Mouse (Mus musculus) lung, postnatal 25 days (tissue): Measurements from ENCODE around the gene Gpd1l.
A peak's percentile ranks its signal among the peaks of the same experiment; 100 is the strongest.

ENCODE experiments used
- DNase-seq: peaks from one replicate; pipeline ENCODE4 v3.0.0; 2022; ENCODE audit warnings: low spot score

The Gpd1l gene

GRCm38 (mm10) chr9:114925571-114925970 is 8.2 kb downstream of the Gpd1l start:
- no peak for DNase-seq

- no peak for DNase-seq
Observed at GRCm38 (mm10) chr9:114925039-114925438, 8.7 kb downstream of the Gpd1l start.

GRCm38 (mm10) chr9:114924511-114924910 is 9.3 kb downstream of the Gpd1l start:
- DNase-seq: no peak

- DNase-seq: no peak
Observed at GRCm38 (mm10) chr9:114922209-114922608, 11.6 kb downstream of the Gpd1l start.

GRCm38 (mm10) chr9:114921352-114922081 is 12.3 kb downstream of the Gpd1l start:
- no peak for DNase-seq

GRCm38 (mm10) chr9:114920569-114920968 is 13.2 kb downstream of the Gpd1l start:
- DNase-seq: no peak

GRCm38 (mm10) chr9:114912680-114913649 is 20.8 kb downstream of the Gpd1l start:
- DNase-seq: peak; percentile 83

GRCm38 (mm10) chr9:114907509-114907908 is 26.3 kb downstream of the Gpd1l start:
- no peak for DNase-seq

GRCm38 (mm10) chr9:114895919-114896318 is 37.9 kb downstream of the Gpd1l start:
- no peak for DNase-seq

- no peak for DNase-seq
Observed at GRCm38 (mm10) chr9:114892974-114893373, 40.8 kb downstream of the Gpd1l start.

GRCm38 (mm10) chr9:114890377-114890776 is 43.4 kb downstream of the Gpd1l start:
- no peak for DNase-seq

GRCm38 (mm10) chr9:114888856-114889407 is 44.9 kb downstream of the Gpd1l start:
- DNase-seq: no peak

- peak; percentile 43 for DNase-seq
Observed at GRCm38 (mm10) chr9:114887699-114888098, 46.1 kb downstream of the Gpd1l start.

- DNase-seq: peak; percentile 64
Observed at GRCm38 (mm10) chr9:114885991-114886662, 47.7 kb downstream of the Gpd1l start.

- DNase-seq: no peak
Observed at GRCm38 (mm10) chr9:114885564-114885963, 48.2 kb downstream of the Gpd1l start.

- DNase-seq: peak; percentile 8
Observed at GRCm38 (mm10) chr9:114881977-114882376, 51.8 kb downstream of the Gpd1l start.

- no peak for DNase-seq
Observed at GRCm38 (mm10) chr9:114855327-114855726, 78.5 kb downstream of the Gpd1l start.

- DNase-seq: no peak
Observed at GRCm38 (mm10) chr9:114854686-114855085, 79.1 kb downstream of the Gpd1l start.

- DNase-seq: peak; percentile 36
Observed at GRCm38 (mm10) chr9:114853336-114853735, 80.5 kb downstream of the Gpd1l start.

GRCm38 (mm10) chr9:114851419-114852190 is 82.2 kb downstream of the Gpd1l start:
- peak; percentile 78 for DNase-seq
